Mouse (Mus musculus): ENCODE results near the gene Ccdc54. TPM values are rescaled to one million over a fixed set of nuclear protein-coding genes. Genes with fewer than 3 reads are reported as not detected.

Ccdc54 gene
- polyA plus RNA-seq, 1 experiment from 2014 or later: not detected

Other genes with a start within 250 kb of the Ccdc54 start
- 40.5 and 43.0 TPM in 2 replicates for gene Bbx, start 158.8 kb downstream of the Ccdc54 start, polyA plus RNA-seq (2015; fragmentation: Nextera tagmentation; extraction: Ambion mirVana)

Measured in limb, embryonic 15.5 days (tissue).